Mouse (Mus musculus) forebrain, embryonic 11.5 days (tissue): Measurements from ENCODE around the gene Idh3g. TPM values are rescaled to one million over a fixed set of nuclear protein-coding genes. Genes with fewer than 3 reads are reported as not detected.

Source experiments
- ATAC-seq: fragments of 200-750 bp; cut with Nextera tagmentation; replicated peaks from 2 replicates; pipeline ENCODE4 v1.8.0; 2017; ENCODE audit warnings: moderate TSS enrichment; ENCODE audit not compliant: low FRiP score
- DNase-seq: peaks from one replicate; pipeline ENCODE4 v3.0.0-alpha.2; 2017; ENCODE audit warnings: low spot score
- H3K27ac ChIP-seq: fragments of 300-500 bp; sonication (generic); 2 replicates; pipeline ENCODE4 v1.5.1; 2014; ENCODE audit warnings: low read depth, low read length
- H3K27me3 ChIP-seq: fragments of 300-500 bp; sonication (generic); 2 replicates; pipeline ENCODE4 v1.6.1; 2014; ENCODE audit warnings: mild to moderate bottlenecking, low read length, mixed read lengths; ENCODE audit not compliant: control insufficient read depth, insufficient read depth
- H3K36me3 ChIP-seq: fragments of 300-500 bp; sonication (generic); 2 replicates; pipeline ENCODE4 v1.6.1; 2014; ENCODE audit warnings: mild to moderate bottlenecking, low read length, moderate library complexity, mixed read lengths; ENCODE audit not compliant: control insufficient read depth, insufficient read depth
- H3K4me1 ChIP-seq: fragments of 300-500 bp; sonication (generic); replicated peaks from 2 replicates; pipeline ENCODE4 v1.6.1; 2014; ENCODE audit warnings: low read length, mixed read lengths; ENCODE audit not compliant: control insufficient read depth, insufficient read depth
- H3K4me2 ChIP-seq: fragments of 300-500 bp; sonication (generic); 2 replicates; pipeline ENCODE4 v1.6.1; 2014; ENCODE audit warnings: low read depth, mild to moderate bottlenecking, low read length, moderate library complexity, mixed read lengths; ENCODE audit not compliant: severe bottlenecking
- H3K4me3 ChIP-seq: fragments of 300-500 bp; sonication (generic); 2 replicates; pipeline ENCODE4 v1.5.1; 2014; ENCODE audit warnings: low read depth, low read length
- H3K9ac ChIP-seq: fragments of 300-500 bp; sonication (generic); 2 replicates; pipeline ENCODE4 v1.6.1; 2014; ENCODE audit warnings: low read length
- H3K9me3 ChIP-seq: fragments of 300-500 bp; sonication (generic); 2 replicates; pipeline ENCODE4 v1.6.1; 2016; ENCODE audit warnings: low read length, mixed read lengths; ENCODE audit not compliant: control insufficient read depth
- WGBS: fragments of 180-500 bp; shearing (Covaris S2); extraction: QIAGEN DNeasy Blood & Tissue Kit; methylation state at CpG from one replicate; pipeline ENCODE4 v1.1.7; 2014; 5-methylcytosine and 5-hydroxymethylcytosine counted together
- polyA plus RNA-seq: library from polyadenylated mRNA; unstranded; fragments of >200 nt; fragmentation: Nextera tagmentation; extraction: Ambion mirVana; gene quantifications from 2 replicates; pipeline ENCODE4 v1.2.1, GENCODE M21; 2014

Idh3g gene
- polyA plus RNA-seq, 1 experiment from 2014 or later: 170 TPM

DNA sequence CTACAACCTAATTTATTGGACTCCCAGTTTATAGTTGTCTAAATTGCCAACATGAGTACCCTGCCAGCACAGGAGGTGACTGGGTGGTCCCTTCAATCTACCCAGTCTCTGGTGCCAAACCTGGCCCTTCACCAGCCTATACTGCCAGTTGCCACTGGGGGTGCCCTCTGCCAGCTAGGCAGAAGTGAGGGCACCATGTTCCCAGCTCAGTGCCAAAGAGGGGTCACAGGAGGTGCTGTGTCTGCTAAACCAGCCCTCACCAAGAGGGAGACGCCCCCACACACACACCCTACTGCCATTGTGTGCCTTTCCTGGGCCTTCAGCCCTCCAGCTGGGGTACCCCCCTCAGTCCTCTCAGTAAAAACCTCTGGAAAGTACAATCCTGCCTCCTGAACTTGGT is 48.5 kb downstream of the Idh3g start:
- no peaks in the 10 kb centered on the region for H3K4me1 ChIP-seq
- H3K27me3 ChIP-seq: no peaks in the 10 kb centered on the region
- H3K27ac ChIP-seq: no peak overlapping the region
- H3K36me3 ChIP-seq: no peaks in the 10 kb centered on the region
- ATAC-seq (no peak), DNase-seq (no peak)
- no peaks in the 10 kb centered on the region for H3K9me3 ChIP-seq
- no peak overlapping the region for H3K4me2 ChIP-seq
- no peak overlapping the region for H3K4me3 ChIP-seq
- no peak overlapping the region for H3K9ac ChIP-seq
- 63% methylated on average over 1 of the region's 1 CpGs for WGBS

DNA sequence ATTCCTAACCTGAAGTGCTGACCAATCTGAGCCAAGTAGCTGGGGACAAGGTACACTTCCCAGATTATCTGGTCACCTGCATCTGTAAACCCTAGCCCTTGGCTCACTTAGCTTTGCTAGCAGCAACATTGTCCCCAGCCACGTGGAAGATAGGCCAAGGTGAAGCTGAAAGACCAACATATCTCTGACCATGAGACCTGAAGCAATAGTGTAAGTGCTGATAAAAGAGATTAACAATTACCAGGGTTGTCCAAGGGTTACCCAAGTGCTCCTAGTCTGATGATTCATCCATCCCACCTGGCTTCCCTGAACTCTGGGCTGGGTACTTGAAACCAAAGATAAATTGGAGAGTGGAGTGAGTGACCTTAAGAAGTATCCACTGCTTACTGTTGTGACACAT is 55.8 kb downstream of the Idh3g start:
- 59% methylated on average over 1 of the region's 1 CpGs for WGBS

More for the DNA sequence above, 55.8 kb downstream of the Idh3g start:
- no peak overlapping the region for H3K4me3 ChIP-seq
- no peaks in the 10 kb centered on the region for H3K4me1 ChIP-seq
- H3K36me3 ChIP-seq: no peaks in the 10 kb centered on the region
- H3K9ac ChIP-seq: no peak overlapping the region
- no peak overlapping the region for H3K27ac ChIP-seq
- no peaks in the 10 kb centered on the region for H3K9me3 ChIP-seq
- H3K27me3 ChIP-seq: no peaks in the 10 kb centered on the region
- no peak for DNase-seq
- H3K4me2 ChIP-seq: no peak overlapping the region
- no peak for ATAC-seq

Other genes starting within 250 kb of the Idh3g start
- gene Dusp9, start 147.5 kb downstream of the Idh3g start, polyA plus RNA-seq: 4.5 and 5.5 TPM in 2 replicates
- 11.1 and 17.4 TPM in 2 replicates for gene Pnck, start 126.8 kb downstream of the Idh3g start, polyA plus RNA-seq
- gene Slc6a8, start 113.7 kb downstream of the Idh3g start, polyA plus RNA-seq: 7.5 and 9.0 TPM in 2 replicates
- gene Bcap31, start 70.7 kb downstream of the Idh3g start, polyA plus RNA-seq: 128 and 135 TPM in 2 replicates
- gene Abcd1, start 70.3 kb downstream of the Idh3g start, polyA plus RNA-seq: 8.9 and 10.7 TPM in 2 replicates
- 0.07 and 0.11 TPM in 2 replicates for gene Plxnb3, start 29.8 kb downstream of the Idh3g start, polyA plus RNA-seq
- 1.1 and 1.8 TPM in 2 replicates for gene Srpk3, start 12.5 kb downstream of the Idh3g start, polyA plus RNA-seq
- 109 and 120 TPM in 2 replicates for gene Ssr4, start 131 bp upstream of the Idh3g start, polyA plus RNA-seq
- 1.3 and 1.9 TPM in 2 replicates for gene Pdzd4, start 38.1 kb upstream of the Idh3g start, polyA plus RNA-seq
- gene Avpr2, start 105.2 kb upstream of the Idh3g start, polyA plus RNA-seq: 0.11 TPM in 1 of 2 replicates, not detected in the other
- gene L1cam, start 109.2 kb upstream of the Idh3g start, polyA plus RNA-seq: 24.0 and 27.2 TPM in 2 replicates
- 1.7 and 2.0 TPM in 2 replicates for gene Arhgap4, start 135.0 kb upstream of the Idh3g start, polyA plus RNA-seq
- 134 and 137 TPM in 2 replicates for gene Naa10, start 135.0 kb upstream of the Idh3g start, polyA plus RNA-seq
- gene Renbp, start 144.0 kb upstream of the Idh3g start, polyA plus RNA-seq: 12.3 and 14.4 TPM in 2 replicates
- 90.6 and 92.2 TPM in 2 replicates for gene Hcfc1, start 179.5 kb upstream of the Idh3g start, polyA plus RNA-seq
- 49.1 and 56.7 TPM in 2 replicates for gene Irak1, start 237.0 kb upstream of the Idh3g start, polyA plus RNA-seq